Mouse (Mus musculus) kidney, postnatal 0 days (tissue): ENCODE measurements around the gene Pik3r4. TPM values are rescaled to one million over a fixed set of nuclear protein-coding genes. Genes with fewer than 3 reads are reported as not detected.
"Not testable (repeated sequence)": the region's sequence is repeated elsewhere in the genome, so short reads cannot be mapped to it uniquely, and the experiment has no call there.

Source experiments
- ATAC-seq: fragments of 200-750 bp; cut with Nextera tagmentation; replicated peaks from 2 replicates; pipeline ENCODE4 v1.8.0; 2017; ENCODE audit warnings: low read depth, moderate number of reproducible peaks, moderate TSS enrichment, moderate library complexity; ENCODE audit not compliant: low FRiP score
- DNase-seq: peaks from one replicate; pipeline ENCODE4 v3.0.0-alpha.2; 2016; ENCODE audit warnings: low spot score
- H3K27ac ChIP-seq: fragments of 300-500 bp; sonication (generic); 2 replicates; pipeline ENCODE4 v1.5.1; 2014; ENCODE audit warnings: mild to moderate bottlenecking
- H3K27me3 ChIP-seq: fragments of 300-500 bp; sonication (generic); 2 replicates; pipeline ENCODE4 v1.6.1; 2014; ENCODE audit warnings: low read length, mixed read lengths; ENCODE audit not compliant: insufficient read depth
- H3K36me3 ChIP-seq: fragments of 300-500 bp; sonication (generic); 2 replicates; pipeline ENCODE4 v1.6.1; 2014; ENCODE audit warnings: low read length, mixed read lengths; ENCODE audit not compliant: insufficient read depth
- H3K4me1 ChIP-seq: fragments of 300-500 bp; sonication (generic); replicated peaks from 2 replicates; pipeline ENCODE4 v1.6.1; 2014; ENCODE audit warnings: antibody characterized with exemption, low read length, mixed read lengths; ENCODE audit not compliant: insufficient read depth
- H3K4me2 ChIP-seq: fragments of 300-500 bp; sonication (generic); 2 replicates; pipeline ENCODE4 v1.6.1; 2014; ENCODE audit warnings: mild to moderate bottlenecking, low read length, moderate library complexity, mixed read lengths
- H3K4me3 ChIP-seq: fragments of 300-500 bp; sonication (generic); replicated peaks from 2 replicates; pipeline ENCODE4 v1.5.1; 2014; ENCODE audit warnings: low read depth, low read length
- H3K9ac ChIP-seq: fragments of 300-500 bp; sonication (generic); 2 replicates; pipeline ENCODE4 v1.6.1; 2014; ENCODE audit warnings: low read depth, low read length
- H3K9me3 ChIP-seq: fragments of 300-500 bp; sonication (generic); replicated peaks from 2 replicates; pipeline ENCODE4 v1.6.1; 2016; ENCODE audit warnings: low read length, inconsistent platforms, mixed read lengths
- CTCF ChIP-seq: IDR thresholded peaks from 2 replicates; pipeline ENCODE4 v1.5.1; 2016; ENCODE audit warnings: antibody characterized with exemption, low read depth, mild to moderate bottlenecking, moderate library complexity
- WGBS: fragments of 180-500 bp; shearing (Covaris S2); extraction: QIAGEN DNeasy Blood & Tissue Kit; methylation state at CpG from one replicate; pipeline ENCODE4 v1.1.7; 2014; 5-methylcytosine and 5-hydroxymethylcytosine counted together
- polyA plus RNA-seq: library from polyadenylated mRNA; unstranded; fragments of >200 nt; fragmentation: Nextera tagmentation; extraction: Ambion mirVana; gene quantifications from 2 replicates; pipeline ENCODE4 v1.2.1, GENCODE M21; 2015

The Pik3r4 gene
- polyA plus RNA-seq, 1 experiment from 2014 or later, result 18.0 TPM

DNA sequence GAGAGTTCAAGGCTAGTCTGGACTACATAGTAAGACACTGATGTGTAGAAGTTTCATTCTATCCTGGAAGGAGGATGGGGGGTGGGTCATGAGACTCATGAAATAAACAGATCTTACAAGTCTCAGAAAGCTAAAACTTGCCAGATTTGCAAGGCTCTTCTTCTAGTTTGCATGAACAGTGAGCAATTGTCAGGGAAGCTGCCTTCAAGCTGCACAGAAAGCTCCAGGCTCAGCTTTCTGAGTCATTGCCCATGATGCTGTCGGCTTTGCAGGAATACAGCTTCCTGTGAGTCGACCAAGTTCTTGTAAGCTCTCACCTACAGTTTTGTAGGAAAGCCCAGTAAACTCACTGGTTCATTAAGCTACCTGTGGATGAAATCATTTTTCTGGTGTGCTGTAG lies 8.8 kb upstream of the Pik3r4 start:
- DNase-seq (no peak), ATAC-seq (no peak)
- Histone ChIP-seq H3K9me3 (no peaks in the 10 kb centered on the region), H3K27me3 (no peaks in the 10 kb centered on the region), H3K4me3 (no peak overlapping the region), H3K36me3 (no peaks in the 10 kb centered on the region), H3K4me1 (no peaks in the 10 kb centered on the region), H3K27ac (no peak overlapping the region), H3K4me2 (no peak overlapping the region), H3K9ac (no peak overlapping the region)
- 76% methylated on average over 2 of the region's 2 CpGs for WGBS
- TF ChIP-seq CTCF, result no peak

DNA sequence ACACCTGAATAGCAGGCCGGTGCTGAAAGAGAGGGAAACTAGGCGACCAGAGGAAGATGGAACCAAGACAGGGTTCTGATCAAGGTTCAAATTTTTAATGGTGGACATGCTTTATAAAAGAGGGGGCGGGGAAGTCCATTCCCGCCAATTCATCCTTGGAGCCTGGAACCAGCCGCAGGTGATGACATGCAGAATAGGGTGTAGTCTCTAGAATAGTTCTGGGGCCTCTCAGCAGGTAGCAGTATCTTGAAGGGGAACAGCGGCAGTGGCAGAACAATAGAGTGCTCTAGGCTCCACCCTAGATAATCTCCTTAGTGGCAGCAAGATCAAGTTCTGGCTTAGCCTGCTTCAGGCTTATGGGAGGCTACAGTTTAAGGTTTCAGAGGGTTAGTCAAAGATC lies 1.4 kb upstream of the Pik3r4 start:
- H3K4me3 ChIP-seq, H3K36me3 ChIP-seq, H3K27me3 ChIP-seq, H3K27ac ChIP-seq, H3K9me3 ChIP-seq, H3K4me2 ChIP-seq, H3K4me1 ChIP-seq, ATAC-seq, H3K9ac ChIP-seq, DNase-seq: not testable (repeated sequence)
- 76% methylated on average over 6 of the region's 6 CpGs for WGBS

DNA sequence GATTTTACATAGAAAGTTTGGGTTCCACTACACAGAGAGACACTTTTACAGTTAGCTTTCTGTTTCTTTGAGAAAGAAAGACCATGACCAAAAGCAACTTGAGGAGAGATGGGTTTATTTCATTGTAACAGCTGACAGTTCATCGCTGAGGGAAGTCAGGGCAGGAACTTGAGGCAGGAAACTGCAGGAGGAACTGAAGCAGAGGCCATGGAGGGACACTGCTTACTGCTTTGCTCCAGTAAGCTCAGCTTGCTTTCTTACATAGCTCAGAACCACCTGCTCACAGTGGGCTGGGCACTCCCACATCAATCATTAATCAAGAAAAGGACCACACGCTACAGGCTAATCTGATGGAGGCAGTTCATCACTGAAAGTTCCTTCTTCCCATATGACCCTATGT lies 13.4 kb downstream of the Pik3r4 start:
- H3K27ac ChIP-seq, result no peak overlapping the region
- no peak for TF ChIP-seq CTCF
- ATAC-seq (peak; percentile 80), DNase-seq (peak; percentile 4)
- H3K36me3 ChIP-seq, result 0 out of 2 replicates have a peak, but pooled peaks cover 30% of the 10 kb centered on the region
- no peak overlapping the region for H3K4me2 ChIP-seq
- 30% methylated on average over 2 of the region's 2 CpGs for WGBS
- no peak overlapping the region for H3K9ac ChIP-seq
- H3K27me3 ChIP-seq, result no peaks in the 10 kb centered on the region
- H3K4me3 ChIP-seq, result no peak overlapping the region
- no peaks in the 10 kb centered on the region for H3K9me3 ChIP-seq
- H3K4me1 ChIP-seq, result no peaks in the 10 kb centered on the region

DNA sequence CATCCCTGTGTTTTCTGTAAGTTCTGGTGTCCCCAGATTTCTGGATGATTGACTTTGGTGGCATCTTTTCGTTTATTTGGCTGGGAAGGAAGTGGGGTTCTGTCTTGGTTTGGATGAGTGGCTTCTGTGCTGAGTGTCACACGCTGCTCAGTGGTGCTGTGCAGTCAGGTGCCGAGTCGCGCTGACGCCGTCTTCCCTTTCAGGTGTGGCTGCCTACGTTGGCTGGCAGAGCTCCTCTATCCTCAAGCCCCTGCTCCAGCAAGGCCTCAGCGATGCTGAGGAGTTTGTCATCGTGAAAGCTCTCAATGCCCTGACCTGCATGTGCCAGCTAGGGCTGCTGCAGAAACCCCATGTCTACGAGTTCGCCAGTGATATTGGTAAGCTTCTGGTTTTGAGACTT lies 15.4 kb downstream of the Pik3r4 start:
- H3K9me3 ChIP-seq, result no peaks in the 10 kb centered on the region
- no peak overlapping the region for H3K4me2 ChIP-seq
- H3K36me3 ChIP-seq, result peaks cover 38% of the 10 kb centered on the region; the same call in 1 of the 2 replicates
- no peak for ATAC-seq
- no peak overlapping the region for H3K27ac ChIP-seq
- 91% methylated on average over 12 of the region's 12 CpGs for WGBS
- no peak overlapping the region for H3K4me3 ChIP-seq
- no peaks in the 10 kb centered on the region for H3K27me3 ChIP-seq
- no peaks in the 10 kb centered on the region for H3K4me1 ChIP-seq
- no peak for DNase-seq
- no peak overlapping the region for H3K9ac ChIP-seq
- TF ChIP-seq CTCF, result no peak

DNA sequence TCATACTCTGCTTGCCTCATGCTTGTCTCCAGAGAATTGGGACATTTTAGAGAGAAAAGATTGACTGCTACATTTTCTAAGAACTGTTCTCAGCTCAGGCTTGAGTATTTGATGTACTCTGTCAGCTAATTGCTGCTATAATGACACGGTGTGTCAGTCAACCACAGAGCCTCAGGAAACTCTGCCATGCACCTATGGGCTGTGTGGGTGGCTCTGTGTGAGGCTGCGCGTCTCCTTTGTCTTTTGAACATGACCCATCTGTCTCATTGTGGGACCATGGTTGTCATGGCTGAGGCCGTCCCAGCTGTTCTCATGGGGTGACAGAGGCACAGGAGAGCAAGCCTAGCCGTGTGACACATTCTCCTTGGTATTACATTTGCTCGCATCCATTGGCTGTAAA lies 17.1 kb downstream of the Pik3r4 start:
- peaks cover 34% of the 10 kb centered on the region for H3K36me3 ChIP-seq
- H3K9me3 ChIP-seq, result no peaks in the 10 kb centered on the region
- H3K4me3 ChIP-seq, result no peak overlapping the region
- no peaks in the 10 kb centered on the region for H3K27me3 ChIP-seq
- DNase-seq (no peak), ATAC-seq (no peak)
- H3K4me1 ChIP-seq, result no peaks in the 10 kb centered on the region
- no peak overlapping the region for H3K9ac ChIP-seq
- H3K27ac ChIP-seq, result no peak overlapping the region
- WGBS, result 88% methylated on average over 6 of the region's 6 CpGs
- no peak overlapping the region for H3K4me2 ChIP-seq
- TF ChIP-seq CTCF, result no peak

DNA sequence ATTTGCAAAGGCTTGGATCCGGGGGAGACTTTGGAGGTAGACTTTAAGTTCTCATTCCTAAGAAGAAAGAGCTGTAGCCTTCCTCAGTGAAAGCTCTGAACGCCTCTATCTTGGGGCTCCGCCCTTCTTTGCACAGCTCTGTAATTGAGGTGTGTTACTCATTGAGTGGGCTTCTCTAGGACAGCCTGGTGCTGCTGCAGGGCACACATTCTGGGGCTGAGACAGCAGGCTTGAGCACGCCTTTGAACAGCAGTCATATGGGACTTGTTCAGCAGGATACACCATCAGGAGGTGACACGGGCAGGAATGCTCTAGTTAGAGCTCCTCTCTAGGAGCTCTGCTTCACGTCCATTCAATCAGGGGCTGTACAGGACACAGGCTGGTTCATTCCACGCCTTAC lies 22.5 kb downstream of the Pik3r4 start:
- peaks cover 42% of the 10 kb centered on the region for H3K36me3 ChIP-seq
- H3K9ac ChIP-seq, result no peak overlapping the region
- ATAC-seq, result no peak
- H3K9me3 ChIP-seq, result no peaks in the 10 kb centered on the region
- H3K27ac ChIP-seq, result no peak overlapping the region
- no peak for DNase-seq
- no peaks in the 10 kb centered on the region for H3K27me3 ChIP-seq
- H3K4me1 ChIP-seq, result no peaks in the 10 kb centered on the region
- WGBS, result 88% methylated on average over 7 of the region's 7 CpGs
- no peak for TF ChIP-seq CTCF
- no peak overlapping the region for H3K4me2 ChIP-seq
- no peak overlapping the region for H3K4me3 ChIP-seq

DNA sequence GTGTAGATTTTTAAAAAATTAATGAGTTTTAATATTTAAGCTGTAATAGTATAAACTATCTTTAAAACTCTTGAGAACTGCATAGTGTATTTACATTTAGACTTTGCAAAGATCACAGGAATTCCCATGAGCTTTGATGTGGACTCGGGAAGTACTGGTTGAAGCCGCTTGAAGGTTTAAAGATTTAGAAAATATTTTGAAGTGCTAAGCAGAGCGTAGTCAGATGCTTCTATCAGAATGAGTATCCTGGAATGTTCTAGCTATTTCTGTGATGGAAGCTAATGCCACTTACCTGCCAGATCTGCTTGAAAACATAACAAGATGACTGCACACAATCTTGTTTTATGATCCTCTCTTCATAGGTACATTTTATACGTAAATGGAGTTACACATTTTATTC lies 28.1 kb downstream of the Pik3r4 start:
- Histone ChIP-seq H3K27ac (no peak overlapping the region), H3K4me3 (no peak overlapping the region), H3K9me3 (no peaks in the 10 kb centered on the region), H3K36me3 (peaks cover 33% of the 10 kb centered on the region; the same call in 1 of the 2 replicates), H3K4me2 (no peak overlapping the region), H3K27me3 (no peaks in the 10 kb centered on the region), H3K4me1 (no peaks in the 10 kb centered on the region), H3K9ac (no peak overlapping the region)
- TF ChIP-seq CTCF, result no peak
- DNase-seq, result no peak
- WGBS, result 91% methylated on average over 4 of the region's 4 CpGs
- no peak for ATAC-seq
